Mouse (Mus musculus): ENCODE measurements at regions not wholly inside any gene's neighbourhood (a gene's known extent, or its start where the extent isn't known, plus 50 kb on each side); places are given as distances from the start of the nearest gene placed in this dataset.

- DNase-seq (ENCODE audit: low read depth in 3 of 3, low spot score in 3 of 3): no peak
- H3K9me3 ChIP-seq (ENCODE audit: control insufficient read depth, low read length): no peaks in the 10 kb centered on the region
- H3K27ac ChIP-seq: no peak overlapping the region
- H3K27me3 ChIP-seq (ENCODE audit: control insufficient read depth, insufficient read depth, low read length): no peaks in the 10 kb centered on the region
- H3K9ac ChIP-seq (replicated peaks): no peak overlapping the region
- WGBS (ENCODE audit: insufficient replicate concordance): 57% methylated on average over 5 of the region's 5 CpGs
- no peaks in the 10 kb centered on the region for H3K4me1 ChIP-seq (replicated peaks; ENCODE audit: control insufficient read depth in 2 of 2, insufficient read depth in 2 of 2, low read length in 1 of 2)
- H3K36me3 ChIP-seq (replicated peaks; ENCODE audit: control insufficient read depth, insufficient read depth, low read depth): no peaks in the 10 kb centered on the region
- no peak overlapping the region for H3K4me3 ChIP-seq (ENCODE audit: insufficient read depth in 1 of 2, low read depth in 2 of 2, low read length in 2 of 2)
- TF ChIP-seq EP300 (IDR thresholded peaks at IDR 0.05; ENCODE audit: low read depth) (no peak), CTCF (IDR thresholded peaks at IDR 0.05; ENCODE audit: low read depth) (no peak)
- no peak for ATAC-seq (ENCODE audit: insufficient read depth)
- no peak overlapping the region for H3K4me2 ChIP-seq (ENCODE audit: low read depth)
Measured at GRCm38 (mm10) chr3:147266556-147266955, 414.4 kb downstream of the Ttll7 start.

GRCm38 (mm10) chr3:147273446-147273845 is 421.3 kb downstream of the Ttll7 start:
- Histone ChIP-seq H3K36me3 (replicated peaks; ENCODE audit: control insufficient read depth, insufficient read depth, low read depth) (no peaks in the 10 kb centered on the region), H3K4me3 (ENCODE audit: insufficient read depth in 1 of 2, low read depth in 2 of 2, low read length in 2 of 2) (no peak overlapping the region), H3K27me3 (ENCODE audit: control insufficient read depth, insufficient read depth, low read length) (no peaks in the 10 kb centered on the region), H3K27ac (no peak overlapping the region), H3K9ac (replicated peaks) (no peak overlapping the region), H3K4me2 (ENCODE audit: low read depth) (no peak overlapping the region), H3K9me3 (ENCODE audit: control insufficient read depth, low read length) (no peaks in the 10 kb centered on the region), H3K4me1 (replicated peaks; ENCODE audit: control insufficient read depth in 2 of 2, insufficient read depth in 2 of 2, low read length in 1 of 2) (no peaks in the 10 kb centered on the region)
- 77% methylated on average over 3 of the region's 3 CpGs for WGBS (ENCODE audit: insufficient replicate concordance)
- ATAC-seq (ENCODE audit: insufficient read depth) (no peak), DNase-seq (ENCODE audit: low read depth in 3 of 3, low spot score in 3 of 3) (no peak)
- no peak for TF ChIP-seq EP300 (IDR thresholded peaks at IDR 0.05; ENCODE audit: low read depth)
- no peak for TF ChIP-seq CTCF (IDR thresholded peaks at IDR 0.05; ENCODE audit: low read depth)

GRCm38 (mm10) chr3:147278602-147279001 is 426.4 kb downstream of the Ttll7 start:
- Histone ChIP-seq H3K36me3 (replicated peaks; ENCODE audit: control insufficient read depth, insufficient read depth, low read depth) (no peaks in the 10 kb centered on the region), H3K9me3 (ENCODE audit: control insufficient read depth, low read length) (no peaks in the 10 kb centered on the region), H3K27me3 (ENCODE audit: control insufficient read depth, insufficient read depth, low read length) (no peaks in the 10 kb centered on the region), H3K4me1 (replicated peaks; ENCODE audit: control insufficient read depth in 2 of 2, insufficient read depth in 2 of 2, low read length in 1 of 2) (no peaks in the 10 kb centered on the region), H3K9ac (replicated peaks) (no peak overlapping the region), H3K27ac (no peak overlapping the region), H3K4me2 (ENCODE audit: low read depth) (no peak overlapping the region), H3K4me3 (ENCODE audit: insufficient read depth in 1 of 2, low read depth in 2 of 2, low read length in 2 of 2) (no peak overlapping the region)
- no peak for ATAC-seq (ENCODE audit: insufficient read depth)
- TF ChIP-seq EP300 (IDR thresholded peaks at IDR 0.05; ENCODE audit: low read depth) (no peak), CTCF (IDR thresholded peaks at IDR 0.05; ENCODE audit: low read depth) (no peak)
- no peak for DNase-seq (ENCODE audit: low read depth in 3 of 3, low spot score in 3 of 3)

GRCm38 (mm10) chr3:147283724-147284123 is 431.6 kb downstream of the Ttll7 start:
- ATAC-seq (ENCODE audit: insufficient read depth): no peak

GRCm38 (mm10) chr3:147284357-147284756 is 432.2 kb downstream of the Ttll7 start:
- Histone ChIP-seq H3K9me3 (ENCODE audit: control insufficient read depth, low read length) (no peaks in the 10 kb centered on the region), H3K9ac (replicated peaks) (no peak overlapping the region), H3K27ac (no peak overlapping the region), H3K36me3 (replicated peaks; ENCODE audit: control insufficient read depth, insufficient read depth, low read depth) (no peaks in the 10 kb centered on the region), H3K4me3 (ENCODE audit: insufficient read depth in 1 of 2, low read depth in 2 of 2, low read length in 2 of 2) (no peak overlapping the region), H3K27me3 (ENCODE audit: control insufficient read depth, insufficient read depth, low read length) (no peaks in the 10 kb centered on the region), H3K4me2 (ENCODE audit: low read depth) (no peak overlapping the region), H3K4me1 (replicated peaks; ENCODE audit: control insufficient read depth in 2 of 2, insufficient read depth in 2 of 2, low read length in 1 of 2) (no peaks in the 10 kb centered on the region)
- ATAC-seq (ENCODE audit: insufficient read depth): no peak
- TF ChIP-seq EP300 (IDR thresholded peaks at IDR 0.05; ENCODE audit: low read depth): no peak
- TF ChIP-seq CTCF (IDR thresholded peaks at IDR 0.05; ENCODE audit: low read depth): no peak
- no peak for DNase-seq (ENCODE audit: low read depth in 3 of 3, low spot score in 3 of 3)
- WGBS (ENCODE audit: insufficient replicate concordance): 68% methylated on average over 4 of the region's 4 CpGs

More at GRCm38 (mm10) chr3:147283724-147284123, 431.6 kb downstream of the Ttll7 start:
- no peaks in the 10 kb centered on the region for H3K4me1 ChIP-seq (replicated peaks; ENCODE audit: control insufficient read depth in 2 of 2, insufficient read depth in 2 of 2, low read length in 1 of 2)
- no peak for DNase-seq (ENCODE audit: low read depth in 3 of 3, low spot score in 3 of 3)
- H3K9ac ChIP-seq (replicated peaks): no peak overlapping the region
- H3K9me3 ChIP-seq (ENCODE audit: control insufficient read depth, low read length): no peaks in the 10 kb centered on the region
- H3K4me2 ChIP-seq (ENCODE audit: low read depth): no peak overlapping the region
- no peak overlapping the region for H3K4me3 ChIP-seq (ENCODE audit: insufficient read depth in 1 of 2, low read depth in 2 of 2, low read length in 2 of 2)
- H3K27ac ChIP-seq: no peak overlapping the region
- TF ChIP-seq CTCF (IDR thresholded peaks at IDR 0.05; ENCODE audit: low read depth) (no peak), EP300 (IDR thresholded peaks at IDR 0.05; ENCODE audit: low read depth) (no peak)
- no peaks in the 10 kb centered on the region for H3K27me3 ChIP-seq (ENCODE audit: control insufficient read depth, insufficient read depth, low read length)
- H3K36me3 ChIP-seq (replicated peaks; ENCODE audit: control insufficient read depth, insufficient read depth, low read depth): no peaks in the 10 kb centered on the region
- WGBS (ENCODE audit: insufficient replicate concordance): 40% methylated on average over 9 of the region's 9 CpGs
